Mouse (Mus musculus) heart, embryonic 16.5 days (tissue): ENCODE data around the gene Zbtb5. TPM values are rescaled to one million over a fixed set of nuclear protein-coding genes. Genes with fewer than 3 reads are reported as not detected.
A peak's percentile ranks its signal among the peaks of the same experiment; 100 is the strongest.
"Not testable (repeated sequence)": the region's sequence is repeated elsewhere in the genome, so short reads cannot be mapped to it uniquely, and the experiment has no call there.

Experiments used
- ATAC-seq: fragments of 200-750 bp; cut with Nextera tagmentation; replicated peaks from 2 replicates; pipeline ENCODE4 v1.8.0; 2017; ENCODE audit warnings: moderate number of reproducible peaks; ENCODE audit not compliant: insufficient read depth, low FRiP score; ENCODE audit errors: extremely low read depth
- H3K27ac ChIP-seq: fragments of 300-500 bp; sonication (generic); 2 replicates; pipeline ENCODE4 v1.5.1; 2014; ENCODE audit warnings: mild to moderate bottlenecking, low read length, control low read depth, moderate library complexity
- H3K27me3 ChIP-seq: fragments of 300-500 bp; sonication (generic); 2 replicates; pipeline ENCODE4 v1.6.1; 2014; ENCODE audit warnings: low read length, mixed read lengths; ENCODE audit not compliant: control insufficient read depth, insufficient read depth
- H3K36me3 ChIP-seq: fragments of 300-500 bp; sonication (generic); 2 replicates; pipeline ENCODE4 v1.6.1; 2014; ENCODE audit not compliant: control insufficient read depth, insufficient read depth
- H3K4me1 ChIP-seq: fragments of 300-500 bp; sonication (generic); 2 replicates; pipeline ENCODE4 v1.6.1; 2014; ENCODE audit warnings: low read length, mixed read lengths; ENCODE audit not compliant: control insufficient read depth, insufficient read depth
- H3K4me2 ChIP-seq: fragments of 300-500 bp; sonication (generic); 2 replicates; pipeline ENCODE4 v1.6.1; 2014; ENCODE audit warnings: low read depth, mild to moderate bottlenecking, control low read depth, low read length
- H3K4me3 ChIP-seq: fragments of 300-500 bp; sonication (generic); 2 replicates; pipeline ENCODE4 v1.5.1; 2014; ENCODE audit warnings: mild to moderate bottlenecking, control low read depth, low read length
- H3K9ac ChIP-seq: fragments of 300-500 bp; sonication (generic); 2 replicates; pipeline ENCODE4 v1.6.1; 2014; ENCODE audit warnings: low read length, control low read depth
- H3K9me3 ChIP-seq: fragments of 300-500 bp; sonication (generic); replicated peaks from 2 replicates; pipeline ENCODE4 v1.6.1; 2016; ENCODE audit warnings: low read length; ENCODE audit not compliant: control insufficient read depth
- WGBS: fragments of 180-500 bp; shearing (Covaris S2); extraction: QIAGEN DNeasy Blood & Tissue Kit; methylation state at CpG from one replicate; pipeline ENCODE4 v1.1.7; 2014; 5-methylcytosine and 5-hydroxymethylcytosine counted together
- polyA plus RNA-seq: library from polyadenylated mRNA; unstranded; fragments of >200 nt; fragmentation: Nextera tagmentation; extraction: Ambion mirVana; gene quantifications from 2 replicates; pipeline ENCODE4 v1.2.1, GENCODE M21; 2015

The Zbtb5 gene
- polyA plus RNA-seq, 1 experiment from 2014 or later, result 14.0 TPM

- peaks cover 21% of the 10 kb centered on the region for H3K36me3 ChIP-seq
- ATAC-seq, result no peak
These were observed 18.4 kb downstream of the Zbtb5 start for GRCm38 (mm10) chr4:44993847-44994246.

GRCm38 (mm10) chr4:44993179-44993578 is 19.0 kb downstream of the Zbtb5 start:
- WGBS, result 78% methylated on average over 14 of the region's 14 CpGs
- H3K4me2 ChIP-seq, result not testable (repeated sequence)
- H3K36me3 ChIP-seq, result peaks cover 25% of the 10 kb centered on the region

More at GRCm38 (mm10) chr4:44993847-44994246, 18.4 kb downstream of the Zbtb5 start:
- Histone ChIP-seq H3K9ac (no peak overlapping the region), H3K4me3 (no peak overlapping the region), H3K27me3 (no peaks in the 10 kb centered on the region), H3K4me1 (no peaks in the 10 kb centered on the region), H3K9me3 (no peaks in the 10 kb centered on the region), H3K27ac (no peak overlapping the region), H3K4me2 (no peak overlapping the region)
- 83% methylated on average over 9 of the region's 9 CpGs for WGBS

GRCm38 (mm10) chr4:44992330-44992729 is 19.9 kb downstream of the Zbtb5 start:
- H3K4me3 ChIP-seq, H3K4me2 ChIP-seq, H3K9ac ChIP-seq, ATAC-seq, H3K27ac ChIP-seq, H3K9me3 ChIP-seq, H3K27me3 ChIP-seq, H3K4me1 ChIP-seq: not testable (repeated sequence)
- peaks cover 28% of the 10 kb centered on the region for H3K36me3 ChIP-seq
- 89% methylated on average over 11 of the region's 11 CpGs for WGBS

More at GRCm38 (mm10) chr4:44993179-44993578, 19.0 kb downstream of the Zbtb5 start:
- H3K9me3 ChIP-seq, H3K4me1 ChIP-seq, H3K27me3 ChIP-seq, H3K4me3 ChIP-seq, H3K27ac ChIP-seq, ATAC-seq, H3K9ac ChIP-seq: not testable (repeated sequence)

GRCm38 (mm10) chr4:44990560-44990959 is 21.7 kb downstream of the Zbtb5 start:
- no peak for ATAC-seq
- Histone ChIP-seq H3K9ac (no peak overlapping the region), H3K4me2 (no peak overlapping the region), H3K27ac (no peak overlapping the region), H3K36me3 (peaks cover 34% of the 10 kb centered on the region), H3K27me3 (no peaks in the 10 kb centered on the region), H3K9me3 (no peaks in the 10 kb centered on the region), H3K4me1 (no peaks in the 10 kb centered on the region), H3K4me3 (no peak overlapping the region)
- 91% methylated on average over 5 of the region's 5 CpGs for WGBS

GRCm38 (mm10) chr4:44983131-44983740 is 29.0 kb downstream of the Zbtb5 start:
- peaks cover 12% of the 10 kb centered on the region for H3K36me3 ChIP-seq
- H3K27ac ChIP-seq, result peak overlapping the region; percentile 10; the same call in 1 of the 2 replicates
- H3K27me3 ChIP-seq, result no peaks in the 10 kb centered on the region
- WGBS, result 64% methylated on average over 10 of the region's 10 CpGs
- H3K4me1 ChIP-seq, result peaks cover 29% of the 10 kb centered on the region
- ATAC-seq, result no peak
- peak overlapping the region; percentile 86 for H3K4me3 ChIP-seq
- peak overlapping the region; percentile 94 for H3K9ac ChIP-seq
- H3K9me3 ChIP-seq, result no peaks in the 10 kb centered on the region
- H3K4me2 ChIP-seq, result peak overlapping the region; percentile 79

GRCm38 (mm10) chr4:44982440-44983130 is 29.6 kb downstream of the Zbtb5 start:
- Histone ChIP-seq H3K9ac (peak overlapping the region; percentile 94), H3K4me2 (peak overlapping the region; percentile 79), H3K4me1 (peaks cover 29% of the 10 kb centered on the region), H3K27me3 (no peaks in the 10 kb centered on the region), H3K9me3 (no peaks in the 10 kb centered on the region), H3K27ac (peak overlapping the region; percentile 94; the same call in 1 of the 2 replicates), H3K4me3 (peak overlapping the region; percentile 86), H3K36me3 (peaks cover 9% of the 10 kb centered on the region)
- 51% methylated on average over 11 of the region's 11 CpGs for WGBS
- no peak for ATAC-seq

GRCm38 (mm10) chr4:44981974-44982287 is 30.3 kb downstream of the Zbtb5 start:
- WGBS, result 33% methylated on average over 5 of the region's 5 CpGs
- H3K4me3 ChIP-seq, result peak overlapping the region; percentile 86
- H3K27ac ChIP-seq, result peak overlapping the region; percentile 94
- peak overlapping the region; percentile 79 for H3K4me2 ChIP-seq
- ATAC-seq, result no peak
- H3K36me3 ChIP-seq, result peaks cover 5% of the 10 kb centered on the region
- H3K27me3 ChIP-seq, result no peaks in the 10 kb centered on the region
- H3K9ac ChIP-seq, result peak overlapping the region; percentile 94
- H3K4me1 ChIP-seq, result peaks cover 29% of the 10 kb centered on the region
- peaks cover 2% of the 10 kb centered on the region; the same call in 1 of the 2 replicates for H3K9me3 ChIP-seq

- WGBS, result under 1% methylated on average over 40 of the region's 40 CpGs
- peak within 1 kb of the TSS; percentile 94 for H3K27ac ChIP-seq
- peaks cover 3% of the 10 kb centered on the region; the same call in 1 of the 2 replicates for H3K9me3 ChIP-seq
These were observed 30.8 kb downstream of the Zbtb5 start, which contains the start of gene Grhpr for GRCm38 (mm10) chr4:44981280-44981973. Gene Grhpr (plus strand): TSS chr4:44981395.

More at GRCm38 (mm10) chr4:44981280-44981973, 30.8 kb downstream of the Zbtb5 start, which contains the start of gene Grhpr:
- Histone ChIP-seq H3K27me3 (no peaks in the 10 kb centered on the region), H3K4me3 (peak within 1 kb of the TSS; percentile 86), H3K4me1 (peaks cover 29% of the 10 kb centered on the region), H3K9ac (peak within 1 kb of the TSS; percentile 94), H3K4me2 (peak within 1 kb of the TSS; percentile 79), H3K36me3 (peaks cover 2% of the 10 kb centered on the region; the same call in 1 of the 2 replicates)
- ATAC-seq, result peak; percentile 94
